Mouse (Mus musculus) C2C12 (cell line): ENCODE results near the gene Gpm6b.

Experiments
- CTCF ChIP-seq: IDR thresholded peaks from one replicate; pipeline ENCODE4 v1.5.1; 2011; ENCODE audit not compliant: control insufficient read depth, insufficient read depth, insufficient read length
- MAX ChIP-seq: IDR thresholded peaks from one replicate; pipeline ENCODE4 v1.6.1; 2011; ENCODE audit warnings: mild to moderate bottlenecking, control low read depth
- MYOD1 ChIP-seq: IDR thresholded peaks from one replicate; pipeline ENCODE4 v1.6.1; 2011; ENCODE audit warnings: low read depth; ENCODE audit not compliant: control insufficient read depth, insufficient read length
- MYOG ChIP-seq: IDR thresholded peaks from one replicate; pipeline ENCODE4 v1.6.1; 2011; ENCODE audit not compliant: control insufficient read depth, insufficient read length; ENCODE audit errors: extremely low read depth
- USF1 ChIP-seq: IDR thresholded peaks from one replicate; pipeline ENCODE4 v1.6.1; 2011; ENCODE audit warnings: low read depth, mild to moderate bottlenecking, control low read depth, moderate library complexity

GRCm38 (mm10) chrX:166243261-166243885, 4.7 kb downstream of the Gpm6b start:
- TF ChIP-seq CTCF: no peak
- TF ChIP-seq MYOG: no peak
- no peak for TF ChIP-seq MYOD1
- no peak for TF ChIP-seq USF1
- TF ChIP-seq MAX: no peak
